Mouse (Mus musculus) monocyte, adult 2 months (primary cell): Measurements from ENCODE around the gene Kcnh7.

Experiments
- DNase-seq, 2 experiments: peaks; one replicate each; pipeline ENCODE4 v3.0.0; 2022; ENCODE audit warnings: low spot score in 2 of 2, low read depth in 1 of 2

The Kcnh7 gene

DNA sequence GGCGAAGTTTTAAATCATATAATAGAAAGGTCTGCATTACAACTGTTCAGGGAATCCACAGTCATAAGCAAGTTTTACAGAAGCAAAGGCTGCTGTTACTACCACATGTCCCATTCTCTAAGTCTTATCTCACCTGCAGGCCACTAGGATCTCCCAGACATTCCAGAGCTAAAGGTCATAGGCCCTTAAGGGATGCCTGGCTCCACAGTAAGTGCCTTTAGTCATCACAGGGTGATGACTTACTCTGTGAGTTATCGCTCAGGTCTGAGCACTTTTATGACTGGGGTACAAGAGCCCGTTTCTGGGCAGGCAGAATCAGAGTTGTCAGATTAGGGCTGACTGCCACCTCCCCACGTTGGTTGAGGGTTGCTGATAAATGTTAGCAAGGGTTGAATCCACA lies 532.2 kb downstream of the Kcnh7 start:
- DNase-seq: no peak

DNA sequence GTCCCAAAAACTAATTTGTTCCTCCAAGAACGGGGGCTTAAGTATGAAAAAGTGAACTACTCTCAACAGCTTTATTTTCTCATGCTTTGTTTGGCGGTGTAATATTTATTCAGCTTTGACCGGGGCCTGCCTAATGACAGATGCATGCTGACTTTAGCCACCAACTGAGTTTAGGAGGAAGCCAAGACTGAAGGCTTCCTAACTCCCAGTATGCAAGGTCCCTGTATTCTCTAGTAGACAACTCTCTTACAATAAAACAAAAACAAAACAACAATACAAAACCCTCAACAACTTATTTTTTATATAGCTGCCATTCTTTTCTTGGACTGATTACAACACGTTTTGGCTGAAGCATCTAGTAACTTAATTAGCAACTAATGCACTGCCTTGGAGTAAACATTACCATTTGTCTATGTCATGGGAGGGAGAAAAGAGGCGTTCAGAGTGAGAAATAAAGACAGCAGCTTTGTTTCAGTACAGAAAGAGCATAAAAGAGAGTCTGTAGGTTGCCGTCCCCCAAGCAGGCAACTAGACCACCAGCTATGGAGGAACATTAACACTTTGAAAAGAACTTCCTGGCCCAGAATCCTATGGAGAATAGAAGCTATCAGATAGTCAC lies 537.3 kb downstream of the Kcnh7 start:
- DNase-seq: no peak

DNA sequence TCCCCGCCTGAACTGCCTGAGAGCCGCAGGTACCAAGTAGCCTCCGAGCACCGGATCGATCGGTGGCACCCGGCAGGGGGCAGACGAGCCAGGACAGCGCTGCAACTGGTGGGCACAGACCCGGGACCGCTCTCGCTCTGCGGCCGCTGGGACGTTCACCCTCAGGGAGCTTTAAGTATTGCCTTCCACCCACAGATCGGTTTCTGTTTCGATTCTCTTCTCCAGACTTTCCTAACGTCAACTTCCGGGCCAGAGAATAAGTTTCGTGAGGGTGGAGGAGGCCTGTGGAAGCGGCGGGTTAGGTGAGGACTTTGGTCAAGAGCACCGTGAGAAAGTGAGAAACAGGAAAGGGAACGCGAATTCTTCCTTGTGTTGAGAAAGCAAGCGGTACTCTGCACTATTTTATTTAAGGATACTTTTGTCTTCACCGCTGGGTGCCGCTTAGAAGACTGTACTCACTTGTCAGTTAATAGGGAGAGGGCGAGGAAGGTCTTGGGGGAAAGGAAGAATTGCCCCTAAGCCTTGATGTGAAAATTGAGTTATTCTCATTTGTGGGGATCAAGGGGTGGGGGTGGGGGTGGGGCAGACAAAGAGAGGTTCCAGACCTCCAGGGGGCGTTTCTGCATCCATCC lies 538.0 kb downstream of the Kcnh7 start, which contains the start of gene Ifih1:
Ifih1 (minus strand) TSS at position 242 of the 632 bp plus-strand sequence.
- DNase-seq: peak in 1 of 2 experiments; percentile 55

- peak in 1 of 2 experiments; percentile 10 for DNase-seq
Observed at GRCm38 (mm10) chr2:62645475-62645874, 538.6 kb downstream of the Kcnh7 start.

DNA sequence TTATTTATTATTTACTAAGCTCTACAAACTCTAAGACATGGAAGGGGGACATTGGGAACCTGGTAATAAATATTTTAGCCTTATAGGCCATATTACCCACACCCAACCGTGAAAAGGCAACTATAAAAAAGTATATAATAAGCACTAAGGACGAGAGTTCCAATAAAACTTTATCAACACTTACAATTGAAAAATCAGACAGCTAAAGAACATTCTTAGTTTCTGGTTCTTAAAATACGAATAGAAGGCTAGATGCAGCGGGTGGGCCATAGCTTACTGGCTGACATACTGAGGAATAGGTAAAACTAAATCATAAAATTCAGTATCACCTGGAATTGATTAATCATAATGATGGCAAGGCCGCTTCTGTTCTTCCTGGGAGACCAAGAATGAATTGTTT lies 539.2 kb downstream of the Kcnh7 start:
- DNase-seq: no peak
